Mouse (Mus musculus): ENCODE data around the gene Hexdc. TPM values are rescaled to one million over a fixed set of nuclear protein-coding genes. Genes with fewer than 3 reads are reported as not detected.

The Hexdc gene
- polyA plus RNA-seq, 1 experiment: 70.2 TPM

Other genes starting within 250 kb of the Hexdc start
- 103 and 105 TPM in 2 replicates for gene Csnk1d, start 213.1 kb upstream of the Hexdc start, polyA plus RNA-seq (2012; rRNA removed)
- gene Cd7, start 165.0 kb upstream of the Hexdc start, polyA plus RNA-seq (2012; rRNA removed): 1.5 and 1.8 TPM in 2 replicates
- gene Sectm1b, start 140.9 kb upstream of the Hexdc start, polyA plus RNA-seq (2012; rRNA removed): not detected in 2 replicates
- gene Sectm1a, start 123.2 kb upstream of the Hexdc start, polyA plus RNA-seq (2012; rRNA removed): 0.08 TPM in 1 of 2 replicates, not detected in the other
- gene Tex19.2, start 85.8 kb upstream of the Hexdc start, polyA plus RNA-seq (2012; rRNA removed): not detected in 2 replicates
- 0.04 and 0.13 TPM in 2 replicates for gene Tex19.1, start 58.3 kb upstream of the Hexdc start, polyA plus RNA-seq (2012; rRNA removed)
- gene Uts2r, start 44.2 kb upstream of the Hexdc start, polyA plus RNA-seq (2012; rRNA removed): 0.10 and 0.11 TPM in 2 replicates
- 7.6 and 8.9 TPM in 2 replicates for gene Ogfod3, start 278 bp downstream of the Hexdc start, polyA plus RNA-seq (2012; rRNA removed)
- 23.8 and 26.3 TPM in 2 replicates for gene Cybc1, start 24.9 kb downstream of the Hexdc start, polyA plus RNA-seq (2012; rRNA removed)
- gene Narf, start 32.8 kb downstream of the Hexdc start, polyA plus RNA-seq (2012; rRNA removed): 39.7 and 40.6 TPM in 2 replicates
- 48.3 and 51.0 TPM in 2 replicates for gene Foxk2, start 55.6 kb downstream of the Hexdc start, polyA plus RNA-seq (2012; rRNA removed)
- gene Wdr45b, start 150.0 kb downstream of the Hexdc start, polyA plus RNA-seq (2012; rRNA removed): 72.8 and 74.8 TPM in 2 replicates
- gene Rab40b, start 183.8 kb downstream of the Hexdc start, polyA plus RNA-seq (2012; rRNA removed): 50.7 and 51.4 TPM in 2 replicates
- 33.7 TPM in 2 replicates for gene Fn3krp, start 217.0 kb downstream of the Hexdc start, polyA plus RNA-seq (2012; rRNA removed)
- gene Fn3k, start 230.5 kb downstream of the Hexdc start, polyA plus RNA-seq (2012; rRNA removed): 42.5 and 44.7 TPM in 2 replicates
- 53.0 and 59.9 TPM in 2 replicates for gene Tbcd, start 247.5 kb downstream of the Hexdc start, polyA plus RNA-seq (2012; rRNA removed)

All from frontal cortex, adult 2 months (tissue).